Mouse (Mus musculus): Measurements from ENCODE around the gene Tap1. TPM values are rescaled to one million over a fixed set of nuclear protein-coding genes. Genes with fewer than 3 reads are reported as not detected.

Gene Tap1
- polyA plus RNA-seq, 1 experiment from 2014 or later, result 7.7 TPM

DNA sequence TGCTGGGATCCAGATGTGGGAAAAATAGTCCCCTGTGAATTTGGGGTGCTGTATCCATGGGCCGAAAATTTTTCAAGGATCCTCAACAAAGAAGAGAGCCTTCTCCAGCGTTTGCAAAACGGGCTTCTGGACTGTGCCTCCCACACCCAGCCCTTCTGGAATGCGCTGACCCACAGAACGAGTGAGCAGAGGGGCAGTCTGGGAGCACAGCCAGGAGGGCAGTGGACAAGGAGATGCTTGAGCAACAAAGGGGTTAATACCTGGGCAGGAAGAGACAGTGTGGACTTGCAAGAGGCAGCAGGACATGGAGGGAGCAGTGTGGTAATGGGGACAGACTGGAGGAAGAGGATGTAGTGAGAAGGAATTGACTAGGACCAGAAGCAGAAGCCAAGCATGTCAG, 31.8 kb upstream of the Tap1 start:
- Histone ChIP-seq H3K4me1 (no peaks in the 10 kb centered on the region), H3K27me3 (replicated peaks) (no peaks in the 10 kb centered on the region), H3K4me2 (no peak overlapping the region), H3K9me3 (no peaks in the 10 kb centered on the region), H3K9ac (no peak overlapping the region), H3K4me3 (replicated peaks) (no peak overlapping the region), H3K36me3 (no peaks in the 10 kb centered on the region), H3K27ac (no peak overlapping the region)
- ATAC-seq (ENCODE audit: insufficient read depth, low FRiP score, low read depth), result no peak
- WGBS, result 45% methylated on average over 5 of the region's 5 CpGs

GRCm38 (mm10) chr17:34164202-34164895, 23.0 kb upstream of the Tap1 start:
- H3K4me3 ChIP-seq (replicated peaks), result no peak overlapping the region
- no peaks in the 10 kb centered on the region for H3K9me3 ChIP-seq
- no peaks in the 10 kb centered on the region for H3K36me3 ChIP-seq
- no peak overlapping the region for H3K27ac ChIP-seq
- WGBS, result 44% methylated on average over 9 of the region's 9 CpGs
- H3K9ac ChIP-seq, result no peak overlapping the region
- H3K27me3 ChIP-seq (replicated peaks), result no peaks in the 10 kb centered on the region
- no peaks in the 10 kb centered on the region for H3K4me1 ChIP-seq
- H3K4me2 ChIP-seq, result no peak overlapping the region
- no peak for ATAC-seq (ENCODE audit: insufficient read depth, low FRiP score, low read depth)

- Histone ChIP-seq H3K4me3 (replicated peaks) (no peak overlapping the region), H3K9me3 (no peaks in the 10 kb centered on the region), H3K9ac (no peak overlapping the region), H3K27ac (no peak overlapping the region), H3K27me3 (replicated peaks) (no peaks in the 10 kb centered on the region), H3K4me1 (no peaks in the 10 kb centered on the region), H3K36me3 (no peaks in the 10 kb centered on the region), H3K4me2 (no peak overlapping the region)
- no peak for ATAC-seq (ENCODE audit: insufficient read depth, low FRiP score, low read depth)
- 77% methylated on average over 6 of the region's 6 CpGs for WGBS
Measured at GRCm38 (mm10) chr17:34165033-34165730, 22.2 kb upstream of the Tap1 start.

GRCm38 (mm10) chr17:34169279-34169678, 18.1 kb upstream of the Tap1 start:
- Histone ChIP-seq H3K36me3 (no peaks in the 10 kb centered on the region), H3K9ac (no peak overlapping the region), H3K27ac (no peak overlapping the region), H3K4me3 (replicated peaks) (no peak overlapping the region), H3K4me2 (no peak overlapping the region), H3K9me3 (no peaks in the 10 kb centered on the region), H3K4me1 (no peaks in the 10 kb centered on the region), H3K27me3 (replicated peaks) (no peaks in the 10 kb centered on the region)
- no peak for ATAC-seq (ENCODE audit: insufficient read depth, low FRiP score, low read depth)
- 0% methylated on average over 2 of the region's 2 CpGs for WGBS

DNA sequence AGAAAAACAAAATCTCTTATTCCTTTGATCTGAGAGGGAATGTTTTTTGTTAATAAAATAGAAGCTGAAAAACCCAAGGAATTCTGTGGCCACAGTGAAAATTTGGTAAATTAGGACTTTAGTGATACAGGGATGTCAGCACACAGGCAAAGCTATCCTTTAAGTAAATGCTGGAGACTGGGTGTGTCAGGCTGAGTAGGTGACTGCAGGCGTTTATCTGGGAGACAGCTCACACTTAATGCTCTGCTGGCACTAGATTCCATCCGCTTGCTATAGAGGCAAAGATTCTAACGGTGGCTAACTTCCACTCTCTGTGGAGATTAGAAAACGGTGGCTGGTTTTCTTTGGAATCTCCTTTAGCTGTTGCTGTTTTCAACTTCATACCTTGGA, 16.9 kb upstream of the Tap1 start:
- no peaks in the 10 kb centered on the region for H3K27me3 ChIP-seq (replicated peaks)
- no peak for ATAC-seq (ENCODE audit: insufficient read depth, low FRiP score, low read depth)
- H3K9me3 ChIP-seq, result no peaks in the 10 kb centered on the region
- no peak overlapping the region for H3K4me3 ChIP-seq (replicated peaks)
- no peaks in the 10 kb centered on the region for H3K4me1 ChIP-seq
- no peak overlapping the region for H3K27ac ChIP-seq
- no peaks in the 10 kb centered on the region for H3K36me3 ChIP-seq
- 21% methylated on average over 4 of the region's 4 CpGs for WGBS
- no peak overlapping the region for H3K9ac ChIP-seq
- no peak overlapping the region for H3K4me2 ChIP-seq

GRCm38 (mm10) chr17:34170877-34171498, 16.4 kb upstream of the Tap1 start:
- 35% methylated on average over 13 of the region's 13 CpGs for WGBS
- no peak for ATAC-seq (ENCODE audit: insufficient read depth, low FRiP score, low read depth)
- no peak overlapping the region for H3K4me2 ChIP-seq

DNA sequence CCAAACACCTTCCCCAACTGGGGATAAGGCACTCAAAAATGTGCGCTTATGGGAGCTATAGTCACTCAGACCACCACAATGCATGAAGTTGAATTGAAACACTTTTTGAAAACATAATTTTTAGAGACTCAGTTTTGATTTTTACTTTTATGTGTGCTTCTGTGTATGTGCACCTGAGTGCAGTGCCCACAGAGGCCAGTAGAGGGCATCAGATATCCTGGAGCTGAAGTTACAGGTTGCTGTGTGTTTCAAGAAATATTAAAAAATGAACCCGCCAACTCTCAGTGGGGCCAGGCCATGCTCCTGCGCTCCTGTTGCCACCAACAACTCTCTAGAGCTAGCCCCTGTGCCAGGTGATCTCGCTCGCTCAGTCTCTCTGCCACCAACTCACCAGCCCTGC, 14.8 kb upstream of the Tap1 start:
- WGBS, result 92% methylated on average over 5 of the region's 5 CpGs
- Histone ChIP-seq H3K9me3 (no peaks in the 10 kb centered on the region), H3K36me3 (no peaks in the 10 kb centered on the region), H3K27ac (no peak overlapping the region), H3K9ac (no peak overlapping the region), H3K4me1 (no peaks in the 10 kb centered on the region), H3K4me2 (no peak overlapping the region), H3K27me3 (replicated peaks) (no peaks in the 10 kb centered on the region), H3K4me3 (replicated peaks) (no peak overlapping the region)
- no peak for ATAC-seq (ENCODE audit: insufficient read depth, low FRiP score, low read depth)

More at GRCm38 (mm10) chr17:34170877-34171498, 16.4 kb upstream of the Tap1 start:
- H3K4me1 ChIP-seq, result no peaks in the 10 kb centered on the region
- no peaks in the 10 kb centered on the region for H3K9me3 ChIP-seq
- H3K36me3 ChIP-seq, result no peaks in the 10 kb centered on the region
- H3K27me3 ChIP-seq (replicated peaks), result no peaks in the 10 kb centered on the region
- H3K27ac ChIP-seq, result no peak overlapping the region
- H3K4me3 ChIP-seq (replicated peaks), result no peak overlapping the region
- H3K9ac ChIP-seq, result no peak overlapping the region

GRCm38 (mm10) chr17:34174075-34174474, 13.3 kb upstream of the Tap1 start:
- no peak overlapping the region for H3K4me2 ChIP-seq
- H3K4me1 ChIP-seq, result no peaks in the 10 kb centered on the region
- H3K4me3 ChIP-seq (replicated peaks), result no peak overlapping the region
- H3K9me3 ChIP-seq, result no peaks in the 10 kb centered on the region
- H3K9ac ChIP-seq, result no peak overlapping the region
- H3K27ac ChIP-seq, result no peak overlapping the region
- no peaks in the 10 kb centered on the region for H3K36me3 ChIP-seq
- H3K27me3 ChIP-seq (replicated peaks), result no peaks in the 10 kb centered on the region
- no peak for ATAC-seq (ENCODE audit: insufficient read depth, low FRiP score, low read depth)
- WGBS, result 32% methylated on average over 1 of the region's 1 CpGs

DNA sequence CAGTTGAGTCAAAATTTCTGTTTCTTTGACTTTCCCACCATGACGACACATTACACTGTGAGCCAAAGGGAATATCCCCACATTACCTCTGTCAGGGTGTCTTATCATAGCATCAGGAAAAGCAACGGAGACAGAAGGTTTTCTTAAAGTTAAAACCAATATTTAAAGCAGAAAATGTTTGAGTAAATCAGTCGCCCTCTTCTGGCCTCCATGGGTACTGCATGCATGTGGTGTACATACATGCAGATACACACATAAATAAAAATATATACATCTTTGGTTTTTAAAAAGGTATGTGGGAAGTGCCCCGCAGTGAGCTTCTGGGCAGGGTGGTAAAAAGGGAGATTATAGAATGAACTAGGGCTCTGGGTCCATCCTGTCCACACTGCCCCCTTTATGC, 10.2 kb upstream of the Tap1 start:
- Histone ChIP-seq H3K27me3 (replicated peaks) (no peaks in the 10 kb centered on the region), H3K9me3 (no peaks in the 10 kb centered on the region), H3K27ac (no peak overlapping the region), H3K4me3 (replicated peaks) (no peak overlapping the region), H3K36me3 (no peaks in the 10 kb centered on the region), H3K4me1 (no peaks in the 10 kb centered on the region), H3K4me2 (no peak overlapping the region), H3K9ac (no peak overlapping the region)
- ATAC-seq (ENCODE audit: insufficient read depth, low FRiP score, low read depth), result no peak
- WGBS, result 69% methylated on average over 4 of the region's 4 CpGs

- Histone ChIP-seq H3K27me3 (replicated peaks) (no peaks in the 10 kb centered on the region), H3K4me1 (no peaks in the 10 kb centered on the region), H3K9ac (no peak overlapping the region), H3K4me2 (no peak overlapping the region), H3K27ac (no peak overlapping the region), H3K4me3 (replicated peaks) (no peak overlapping the region), H3K36me3 (no peaks in the 10 kb centered on the region), H3K9me3 (no peaks in the 10 kb centered on the region)
- 53% methylated on average over 6 of the region's 6 CpGs for WGBS
- ATAC-seq (ENCODE audit: insufficient read depth, low FRiP score, low read depth), result no peak
Measured at GRCm38 (mm10) chr17:34179019-34179418, 8.3 kb upstream of the Tap1 start.

DNA sequence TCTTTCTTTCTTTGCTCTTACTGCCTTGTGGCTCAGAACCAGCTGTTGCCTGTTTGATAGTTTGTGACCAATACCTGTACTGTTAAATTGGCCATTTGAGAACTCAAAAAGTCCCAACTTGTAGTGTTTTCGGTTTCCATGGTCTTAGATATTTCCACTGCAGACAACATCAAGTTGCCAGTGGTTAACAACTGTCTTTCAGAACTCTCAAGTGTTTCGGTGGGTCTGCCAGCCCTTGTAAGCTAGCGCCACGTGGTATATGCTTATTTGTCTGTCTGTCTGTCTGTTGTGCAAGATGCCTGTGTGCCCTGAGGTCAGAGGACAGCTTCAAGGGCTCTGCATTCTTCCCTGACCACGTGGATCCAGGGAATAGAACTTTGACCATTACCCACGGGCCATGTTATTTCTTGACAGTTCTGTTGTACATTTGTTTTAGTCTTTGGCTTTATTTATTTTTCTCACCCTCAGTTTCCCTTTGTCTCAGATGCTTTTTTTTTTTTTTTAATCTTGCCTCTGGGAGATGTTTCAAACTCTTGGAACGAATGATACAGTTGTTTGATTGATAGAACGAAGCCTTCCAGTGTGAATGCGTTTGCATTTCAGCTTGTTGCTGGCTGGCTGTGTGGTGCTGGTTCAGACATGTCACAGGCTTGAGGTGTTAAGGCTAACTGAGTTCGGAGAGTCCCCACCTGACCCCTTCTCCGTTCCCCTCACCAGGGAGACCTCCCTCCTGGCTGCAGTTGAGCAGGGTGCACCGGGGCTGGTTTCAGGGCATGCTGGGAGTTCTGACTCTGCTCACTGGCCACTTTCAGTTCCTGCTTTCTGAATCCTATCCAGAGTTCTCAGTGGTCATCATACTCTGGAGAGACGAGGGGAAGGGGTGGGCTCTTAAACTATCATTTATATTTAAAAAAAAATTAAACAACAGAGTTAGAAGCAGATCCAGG, 7.2 kb upstream of the Tap1 start:
- WGBS, result 58% methylated on average over 13 of the region's 13 CpGs
- Histone ChIP-seq H3K9ac (no peak overlapping the region), H3K9me3 (no peaks in the 10 kb centered on the region), H3K4me3 (replicated peaks) (no peak overlapping the region), H3K4me2 (no peak overlapping the region), H3K36me3 (no peaks in the 10 kb centered on the region), H3K27ac (no peak overlapping the region), H3K4me1 (no peaks in the 10 kb centered on the region), H3K27me3 (replicated peaks) (no peaks in the 10 kb centered on the region)
- ATAC-seq (ENCODE audit: insufficient read depth, low FRiP score, low read depth), result no peak
